Mouse (Mus musculus) cerebellum, postnatal 25 days (tissue): ENCODE results near the gene F830045P16Rik.

ENCODE experiments used
- DNase-seq, 2 experiments: peaks; one replicate each; pipeline ENCODE4 v3.0.0; 2021; ENCODE audit warnings: mixed read lengths in 2 of 2

F830045P16Rik gene

GRCm38 (mm10) chr2:129536377-129536776 is at the start of gene F830045P16Rik:
F830045P16Rik (minus strand) TSS chr2:129536602.
- DNase-seq, result no peak

GRCm38 (mm10) chr2:129585904-129586514 is 49.6 kb upstream of the F830045P16Rik start:
- peak; percentile 51 for DNase-seq

- DNase-seq, result no peak
These were observed 48.5 kb upstream of the F830045P16Rik start for GRCm38 (mm10) chr2:129584905-129585304.

- DNase-seq, result no peak
These were observed 45.9 kb upstream of the F830045P16Rik start for GRCm38 (mm10) chr2:129582261-129582660.

GRCm38 (mm10) chr2:129581826-129582225 is 45.4 kb upstream of the F830045P16Rik start:
- DNase-seq, result no peak

GRCm38 (mm10) chr2:129580656-129581055 is 44.3 kb upstream of the F830045P16Rik start:
- peak; percentile 71 to 85 for DNase-seq

- DNase-seq, result peak in 1 of 2 experiments; percentile 29
These were observed 40.4 kb upstream of the F830045P16Rik start for GRCm38 (mm10) chr2:129576611-129577447.

GRCm38 (mm10) chr2:129575113-129575512 is 38.7 kb upstream of the F830045P16Rik start:
- DNase-seq, result no peak

GRCm38 (mm10) chr2:129574395-129575046 is 38.1 kb upstream of the F830045P16Rik start:
- DNase-seq, result peak; percentile 52 to 54

GRCm38 (mm10) chr2:129573701-129574273 is 37.4 kb upstream of the F830045P16Rik start:
- no peak for DNase-seq

- no peak for DNase-seq
These were observed 33.2 kb upstream of the F830045P16Rik start for GRCm38 (mm10) chr2:129569556-129569955.

- no peak for DNase-seq
These were observed 32.7 kb upstream of the F830045P16Rik start for GRCm38 (mm10) chr2:129569120-129569519.

GRCm38 (mm10) chr2:129563944-129564709 is 27.7 kb upstream of the F830045P16Rik start:
- DNase-seq, result no peak

GRCm38 (mm10) chr2:129561796-129562195 is 25.4 kb upstream of the F830045P16Rik start:
- no peak for DNase-seq

- no peak for DNase-seq
These were observed 22.4 kb upstream of the F830045P16Rik start for GRCm38 (mm10) chr2:129558875-129559219.

GRCm38 (mm10) chr2:129558008-129558874 is 21.8 kb upstream of the F830045P16Rik start:
- DNase-seq, result no peak

GRCm38 (mm10) chr2:129556081-129556480 is 19.7 kb upstream of the F830045P16Rik start:
- DNase-seq, result no peak

GRCm38 (mm10) chr2:129550781-129551180 is 14.4 kb upstream of the F830045P16Rik start:
- no peak for DNase-seq

- DNase-seq, result peak; percentile 62 to 63
These were observed 13.2 kb upstream of the F830045P16Rik start for GRCm38 (mm10) chr2:129549537-129550135.

GRCm38 (mm10) chr2:129546772-129547171 is 10.4 kb upstream of the F830045P16Rik start:
- no peak for DNase-seq

- no peak for DNase-seq
These were observed 9.2 kb upstream of the F830045P16Rik start for GRCm38 (mm10) chr2:129545596-129545995.
